Mouse (Mus musculus): ENCODE data around the gene Fam120c. TPM values are rescaled to one million over a fixed set of nuclear protein-coding genes. Genes with fewer than 3 reads are reported as not detected.
A peak's percentile ranks its signal among the peaks of the same experiment; 100 is the strongest.

Fam120c gene
- polyA plus RNA-seq, 1 experiment from 2014 or later = 0.91 TPM

- H3K27me3 ChIP-seq (ENCODE audit: control insufficient read depth, insufficient read depth, low read depth, low read length) = no peaks in the 10 kb centered on the region
- no peak for ATAC-seq (ENCODE audit: low read depth)
- H3K4me2 ChIP-seq (ENCODE audit: low read depth, low read length) = no peak overlapping the region
- H3K4me1 ChIP-seq (ENCODE audit: control insufficient read depth, low read depth, low read length) = peaks cover under 1% of the 10 kb centered on the region
- H3K4me3 ChIP-seq (ENCODE audit: low read depth, low read length) = no peak overlapping the region
- no peaks in the 10 kb centered on the region for H3K36me3 ChIP-seq (ENCODE audit: control insufficient read depth, insufficient read depth)
- H3K27ac ChIP-seq (ENCODE audit: low read length) = no peak overlapping the region
- H3K9me3 ChIP-seq (replicated peaks; ENCODE audit: control insufficient read depth, low read length) = no peaks in the 10 kb centered on the region
- no peak overlapping the region for H3K9ac ChIP-seq (ENCODE audit: low read depth, low read length)
- WGBS (ENCODE audit: insufficient replicate concordance) = 57% methylated on average over 3 of the region's 3 CpGs
Observed at GRCm38 (mm10) chrX:151513066-151513465, 169.1 kb downstream of the Fam120c start.

GRCm38 (mm10) chrX:151513694-151514093 lies 169.7 kb downstream of the Fam120c start:
- H3K27ac ChIP-seq (ENCODE audit: low read length) = no peak overlapping the region
- no peak overlapping the region for H3K4me2 ChIP-seq (ENCODE audit: low read depth, low read length)
- no peaks in the 10 kb centered on the region for H3K27me3 ChIP-seq (ENCODE audit: control insufficient read depth, insufficient read depth, low read depth, low read length)
- H3K36me3 ChIP-seq (ENCODE audit: control insufficient read depth, insufficient read depth) = no peaks in the 10 kb centered on the region
- 67% methylated on average over 2 of the region's 2 CpGs for WGBS (ENCODE audit: insufficient replicate concordance)
- H3K4me3 ChIP-seq (ENCODE audit: low read depth, low read length) = no peak overlapping the region
- no peaks in the 10 kb centered on the region for H3K9me3 ChIP-seq (replicated peaks; ENCODE audit: control insufficient read depth, low read length)
- H3K9ac ChIP-seq (ENCODE audit: low read depth, low read length) = no peak overlapping the region
- ATAC-seq (ENCODE audit: low read depth) = no peak
- H3K4me1 ChIP-seq (ENCODE audit: control insufficient read depth, low read depth, low read length) = peaks cover 2% of the 10 kb centered on the region

GRCm38 (mm10) chrX:151518181-151518580 lies 174.2 kb downstream of the Fam120c start:
- H3K27ac ChIP-seq (ENCODE audit: low read length) = 0 out of 2 replicates have a peak overlapping the region, but pooled peaks have one; percentile 24
- H3K4me2 ChIP-seq (ENCODE audit: low read depth, low read length) = peak overlapping the region; percentile 48; the same call in 1 of the 2 replicates
- peak overlapping the region; percentile 17 for H3K4me3 ChIP-seq (ENCODE audit: low read depth, low read length)
- H3K9ac ChIP-seq (ENCODE audit: low read depth, low read length) = no peak overlapping the region
- H3K36me3 ChIP-seq (ENCODE audit: control insufficient read depth, insufficient read depth) = no peaks in the 10 kb centered on the region
- H3K27me3 ChIP-seq (ENCODE audit: control insufficient read depth, insufficient read depth, low read depth, low read length) = no peaks in the 10 kb centered on the region
- 0 out of 2 replicates have a peak, but pooled peaks have one; percentile 15 for ATAC-seq (ENCODE audit: low read depth)
- WGBS (ENCODE audit: insufficient replicate concordance) = 31% methylated on average over 1 of the region's 1 CpGs
- no peaks in the 10 kb centered on the region for H3K9me3 ChIP-seq (replicated peaks; ENCODE audit: control insufficient read depth, low read length)
- peaks cover 5% of the 10 kb centered on the region for H3K4me1 ChIP-seq (ENCODE audit: control insufficient read depth, low read depth, low read length)

GRCm38 (mm10) chrX:151520127-151520457 lies 176.1 kb downstream of the Fam120c start:
- peak overlapping the region; percentile 48 for H3K4me2 ChIP-seq (ENCODE audit: low read depth, low read length)
- no peak for ATAC-seq (ENCODE audit: low read depth)
- WGBS (ENCODE audit: insufficient replicate concordance) = 25% methylated on average over 17 of the region's 17 CpGs

GRCm38 (mm10) chrX:151520458-151521322 lies 176.7 kb downstream of the Fam120c start, which contains the start of gene Phf8:
TSS of gene Phf8 (plus strand) at chrX:151520672.
- 16% methylated on average over 68 of the region's 68 CpGs for WGBS (ENCODE audit: insufficient replicate concordance)
- Histone ChIP-seq H3K9ac (ENCODE audit: low read depth, low read length) (peak within 1 kb of the TSS; percentile 80), H3K4me1 (ENCODE audit: control insufficient read depth, low read depth, low read length) (peaks cover 5% of the 10 kb centered on the region), H3K36me3 (ENCODE audit: control insufficient read depth, insufficient read depth) (no peaks in the 10 kb centered on the region; the same call in 1 of the 2 replicates), H3K4me3 (ENCODE audit: low read depth, low read length) (peak within 1 kb of the TSS; percentile 70), H3K27me3 (ENCODE audit: control insufficient read depth, insufficient read depth, low read depth, low read length) (no peaks in the 10 kb centered on the region), H3K4me2 (ENCODE audit: low read depth, low read length) (peak within 1 kb of the TSS; percentile 83), H3K27ac (ENCODE audit: low read length) (peak within 1 kb of the TSS; percentile 95), H3K9me3 (replicated peaks; ENCODE audit: control insufficient read depth, low read length) (no peaks in the 10 kb centered on the region)
- ATAC-seq (ENCODE audit: low read depth) = peak; percentile 94

More at GRCm38 (mm10) chrX:151520127-151520457, 176.1 kb downstream of the Fam120c start:
- Histone ChIP-seq H3K4me1 (ENCODE audit: control insufficient read depth, low read depth, low read length) (peaks cover 5% of the 10 kb centered on the region), H3K9ac (ENCODE audit: low read depth, low read length) (peak overlapping the region; percentile 63), H3K4me3 (ENCODE audit: low read depth, low read length) (peak overlapping the region; percentile 70), H3K27ac (ENCODE audit: low read length) (peak overlapping the region; percentile 95), H3K36me3 (ENCODE audit: control insufficient read depth, insufficient read depth) (no peaks in the 10 kb centered on the region; the same call in 1 of the 2 replicates), H3K27me3 (ENCODE audit: control insufficient read depth, insufficient read depth, low read depth, low read length) (no peaks in the 10 kb centered on the region), H3K9me3 (replicated peaks; ENCODE audit: control insufficient read depth, low read length) (no peaks in the 10 kb centered on the region)

Other genes with a start within 250 kb of the Fam120c start
- 9.3 and 9.8 TPM in 2 replicates for gene Tsr2, start 247.6 kb upstream of the Fam120c start, polyA plus RNA-seq (2015; fragmentation: Nextera tagmentation; extraction: Ambion mirVana)
- 0.01 TPM in 2 replicates for gene Wnk3, start 146.1 kb upstream of the Fam120c start, polyA plus RNA-seq (2015; fragmentation: Nextera tagmentation; extraction: Ambion mirVana)
- 6.5 and 7.9 TPM in 2 replicates for gene Phf8, start 176.5 kb downstream of the Fam120c start, polyA plus RNA-seq (2015; fragmentation: Nextera tagmentation; extraction: Ambion mirVana)

Measured in liver, embryonic 16.5 days (tissue).